Mouse (Mus musculus) heart, postnatal 0 days (tissue): ENCODE data around the gene Nr2f2. TPM values are rescaled to one million over a fixed set of nuclear protein-coding genes. Genes with fewer than 3 reads are reported as not detected.

Source experiments
- ATAC-seq: fragments of 200-750 bp; cut with Nextera tagmentation; 2 replicates; pipeline ENCODE4 v1.8.0; 2017; ENCODE audit warnings: low read depth, moderate number of reproducible peaks, moderate library complexity; ENCODE audit not compliant: insufficient read depth
- DNase-seq: peaks from one replicate; pipeline ENCODE4 v3.0.0-alpha.2; 2016; ENCODE audit warnings: low spot score
- H3K27ac ChIP-seq: fragments of 300-500 bp; sonication (generic); 2 replicates; pipeline ENCODE4 v1.5.1; 2014; ENCODE audit warnings: low read depth, mild to moderate bottlenecking
- H3K27me3 ChIP-seq: fragments of 300-500 bp; sonication (generic); 2 replicates; pipeline ENCODE4 v1.6.1; 2014; ENCODE audit warnings: low read length, mixed read lengths; ENCODE audit not compliant: control insufficient read depth, insufficient read depth
- H3K36me3 ChIP-seq: fragments of 300-500 bp; sonication (generic); replicated peaks from 2 replicates; pipeline ENCODE4 v1.6.1; 2014; ENCODE audit warnings: low read length, mixed read lengths; ENCODE audit not compliant: control insufficient read depth, insufficient read depth
- H3K4me1 ChIP-seq: fragments of 300-500 bp; sonication (generic); 2 replicates; pipeline ENCODE4 v1.6.1; 2014; ENCODE audit warnings: antibody characterized with exemption; ENCODE audit not compliant: control insufficient read depth, insufficient read depth
- H3K4me2 ChIP-seq: fragments of 300-500 bp; sonication (generic); 2 replicates; pipeline ENCODE4 v1.6.1; 2014; ENCODE audit warnings: low read depth, mild to moderate bottlenecking, low read length, moderate library complexity
- H3K4me3 ChIP-seq: fragments of 300-500 bp; sonication (generic); 2 replicates; pipeline ENCODE4 v1.5.1; 2014; ENCODE audit warnings: low read depth, low read length
- H3K9ac ChIP-seq: fragments of 300-500 bp; sonication (generic); replicated peaks from 2 replicates; pipeline ENCODE4 v1.6.1; 2014; ENCODE audit warnings: low read depth, low read length, mixed read lengths
- H3K9me3 ChIP-seq: fragments of 300-500 bp; sonication (generic); replicated peaks from 2 replicates; pipeline ENCODE4 v1.6.1; 2016; ENCODE audit warnings: low read length; ENCODE audit not compliant: control insufficient read depth
- CTCF ChIP-seq: IDR thresholded peaks from 2 replicates; pipeline ENCODE4 v1.5.1; 2016; ENCODE audit warnings: antibody characterized with exemption, control low read depth, low read depth
- EP300 ChIP-seq: IDR thresholded peaks from 2 replicates; pipeline ENCODE4 v1.6.1; 2016; ENCODE audit warnings: antibody characterized with exemption, low read depth
- WGBS: fragments of 180-500 bp; shearing (Covaris S2); extraction: QIAGEN DNeasy Blood & Tissue Kit; methylation state at CpG from one replicate; pipeline ENCODE4 v1.1.7; 2014; 5-methylcytosine and 5-hydroxymethylcytosine counted together
- polyA plus RNA-seq: library from polyadenylated mRNA; unstranded; fragments of >200 nt; fragmentation: Nextera tagmentation; extraction: Ambion mirVana; gene quantifications from 2 replicates; pipeline ENCODE4 v1.2.1, GENCODE M21; 2015
- total RNA-seq: library from RNA; depleted of rRNA; stranded (reverse); fragments of >200 nt; gene quantifications from 2 replicates; pipeline ENCODE4 v1.2.3, GENCODE M21; 2014; ENCODE audit warnings: low replicate concordance

Gene Nr2f2
- total and polyA plus RNA-seq, 2 experiments from 2014 or later = 8.3 to 18.2 TPM

DNA sequence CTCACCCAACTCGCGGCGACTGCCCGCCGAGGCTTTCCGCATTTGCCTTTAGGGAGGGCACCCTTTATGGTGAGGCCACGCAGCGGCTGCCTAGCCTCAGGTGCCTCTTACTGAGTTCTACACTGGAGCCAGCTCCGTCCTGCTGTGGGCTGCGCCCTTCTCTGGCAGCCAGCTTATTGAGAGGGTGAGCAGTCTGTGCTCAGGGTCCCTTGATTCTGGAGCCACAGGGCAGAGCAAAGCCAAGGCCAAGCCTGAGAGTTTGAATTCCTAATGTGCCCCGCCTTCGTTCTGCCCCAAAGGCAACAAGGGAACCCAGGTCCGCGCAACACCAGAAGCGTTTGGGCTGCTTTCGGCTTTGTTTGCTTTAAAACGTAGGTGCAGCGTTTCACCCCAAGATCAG lies 41.2 kb downstream of the Nr2f2 start:
- WGBS = 4% methylated on average over 18 of the region's 18 CpGs
- Histone ChIP-seq H3K4me3 (peak overlapping the region; percentile 4), H3K9ac (no peak overlapping the region), H3K27me3 (peaks cover 93% of the 10 kb centered on the region), H3K36me3 (no peaks in the 10 kb centered on the region), H3K27ac (no peak overlapping the region), H3K9me3 (no peaks in the 10 kb centered on the region), H3K4me2 (peak overlapping the region; percentile 1; the same call in 1 of the 2 replicates), H3K4me1 (no peaks in the 10 kb centered on the region)
- ATAC-seq (no peak), DNase-seq (no peak)
- TF ChIP-seq CTCF = no peak
- no peak for TF ChIP-seq EP300

GRCm38 (mm10) chr7:70324541-70324940 lies 42.0 kb downstream of the Nr2f2 start:
- no peak overlapping the region for H3K9ac ChIP-seq
- H3K4me3 ChIP-seq = no peak overlapping the region
- H3K4me2 ChIP-seq = no peak overlapping the region
- H3K27ac ChIP-seq = no peak overlapping the region
- TF ChIP-seq CTCF = no peak
- TF ChIP-seq EP300 = no peak
- no peak for ATAC-seq
- no peaks in the 10 kb centered on the region for H3K36me3 ChIP-seq
- no peaks in the 10 kb centered on the region for H3K9me3 ChIP-seq
- no peaks in the 10 kb centered on the region for H3K4me1 ChIP-seq
- WGBS = 18% methylated on average over 5 of the region's 5 CpGs
- no peak for DNase-seq
- H3K27me3 ChIP-seq = peaks cover 92% of the 10 kb centered on the region

GRCm38 (mm10) chr7:70324041-70324440 lies 42.5 kb downstream of the Nr2f2 start:
- Histone ChIP-seq H3K4me2 (no peak overlapping the region), H3K4me1 (no peaks in the 10 kb centered on the region), H3K4me3 (no peak overlapping the region), H3K36me3 (no peaks in the 10 kb centered on the region), H3K9ac (no peak overlapping the region), H3K9me3 (no peaks in the 10 kb centered on the region), H3K27me3 (peaks cover 89% of the 10 kb centered on the region), H3K27ac (no peak overlapping the region)
- ATAC-seq (no peak), DNase-seq (no peak)
- TF ChIP-seq CTCF (no peak), EP300 (no peak)
- WGBS = 15% methylated on average over 9 of the region's 9 CpGs

DNA sequence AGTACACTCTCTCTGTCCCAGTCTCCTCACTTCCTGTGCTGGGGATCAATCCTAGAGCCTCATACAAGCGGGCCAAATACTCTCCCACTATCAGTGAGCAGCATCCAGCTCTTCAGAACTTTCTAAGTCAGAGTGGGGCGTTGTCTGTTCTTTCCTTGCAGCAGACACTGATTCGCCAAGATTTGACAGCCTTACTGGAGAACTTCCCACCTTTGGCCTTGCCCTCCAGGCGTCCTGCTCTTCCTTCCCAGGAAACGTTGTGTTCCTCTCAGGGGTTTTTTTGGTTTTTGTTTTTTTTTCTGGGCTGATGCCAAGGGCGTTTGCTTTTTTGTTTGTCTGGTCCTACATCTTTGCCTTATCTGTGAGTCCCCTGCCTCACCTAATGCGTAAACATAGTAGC lies 60.8 kb downstream of the Nr2f2 start:
- DNase-seq (no peak), ATAC-seq (no peak)
- H3K4me3 ChIP-seq = no peak overlapping the region
- H3K4me2 ChIP-seq = no peak overlapping the region
- 42% methylated on average over 7 of the region's 7 CpGs for WGBS
- no peaks in the 10 kb centered on the region for H3K9me3 ChIP-seq
- no peak overlapping the region for H3K27ac ChIP-seq
- TF ChIP-seq EP300 = no peak
- no peak for TF ChIP-seq CTCF
- H3K36me3 ChIP-seq = no peaks in the 10 kb centered on the region
- no peaks in the 10 kb centered on the region for H3K27me3 ChIP-seq
- no peaks in the 10 kb centered on the region for H3K4me1 ChIP-seq
- H3K9ac ChIP-seq = no peak overlapping the region

DNA sequence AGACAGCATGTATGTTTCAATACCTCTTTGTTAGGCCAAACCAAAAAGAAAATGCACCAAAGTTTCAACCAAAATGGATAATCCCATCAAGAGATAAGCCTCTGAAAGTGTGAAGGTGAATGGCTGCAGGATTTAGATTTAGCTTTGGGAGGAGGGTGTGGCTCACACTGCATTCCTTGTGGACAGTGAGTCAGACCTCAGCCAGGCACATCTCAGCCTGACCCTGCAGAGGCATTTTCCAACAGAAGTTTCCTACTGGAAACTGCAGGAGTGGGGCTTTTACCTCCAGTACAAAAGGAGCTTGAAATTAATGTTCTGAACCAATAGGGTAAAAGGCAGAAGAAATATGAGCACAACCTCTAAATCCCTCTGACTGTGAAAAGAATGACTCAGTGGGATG lies 62.1 kb downstream of the Nr2f2 start:
- Histone ChIP-seq H3K9ac (no peak overlapping the region), H3K27me3 (no peaks in the 10 kb centered on the region), H3K27ac (no peak overlapping the region), H3K4me2 (no peak overlapping the region), H3K4me3 (no peak overlapping the region), H3K4me1 (no peaks in the 10 kb centered on the region), H3K36me3 (no peaks in the 10 kb centered on the region), H3K9me3 (no peaks in the 10 kb centered on the region)
- TF ChIP-seq CTCF (no peak), EP300 (no peak)
- ATAC-seq (no peak), DNase-seq (no peak)
